10 mouse cellular contexts compared by ENCODE assay signal in genomic region chr6:100380536-100380935, GRCm38 (mm10).
DNase-seq lines count a peak whose midpoint lies in the region; ATAC-seq lines count a peak whose summit lies in the region.
"Had no signal": no experiment of that assay in that cellular context is flagged by ENCODE, and none has a peak within 500 bp of the region (broad histone marks: within the 10 kb centered on the region; RNA-seq: fewer than 3 reads in every experiment).

No protein-coding gene starts in this region.

- 0 out of 2 replicates have a peak, but pooled peaks have one; percentile 19 for ATAC-seq in common myeloid progenitor, adult 5-6 weeks (replicated peaks; ENCODE audit: low read depth, poor library complexity, severe bottlenecking)
- peak; percentile 68; the same call in 1 of the 2 replicates for ATAC-seq in hindbrain, embryonic 15.5 days (ENCODE audit: low FRiP score, low read depth)
- peak; percentile 68; the same call in 1 of the 2 replicates for ATAC-seq in neural tube, embryonic 13.5 days (ENCODE audit: low read depth)

- no peaks in the 10 kb centered on the region for H3K36me3 ChIP-seq in hindbrain, embryonic 15.5 days
- no peaks in the 10 kb centered on the region for H3K36me3 ChIP-seq in neural tube, embryonic 13.5 days

- H3K9ac ChIP-seq in hindbrain, embryonic 15.5 days: no peak overlapping the region
- no peak overlapping the region for H3K9ac ChIP-seq in neural tube, embryonic 13.5 days

- H3K4me1 ChIP-seq in hindbrain, embryonic 15.5 days (replicated peaks): peaks cover 29% of the 10 kb centered on the region
- peaks cover 30% of the 10 kb centered on the region for H3K4me1 ChIP-seq in neural tube, embryonic 13.5 days (replicated peaks)

- H3K9me3 ChIP-seq in hindbrain, embryonic 15.5 days: no peaks in the 10 kb centered on the region
- no peaks in the 10 kb centered on the region for H3K9me3 ChIP-seq in neural tube, embryonic 13.5 days

- no peak overlapping the region for H3K4me2 ChIP-seq in hindbrain, embryonic 15.5 days
- no peak overlapping the region for H3K4me2 ChIP-seq in neural tube, embryonic 13.5 days

- H3K4me3 ChIP-seq in hindbrain, embryonic 15.5 days: no peak overlapping the region
- no peak overlapping the region for H3K4me3 ChIP-seq in neural tube, embryonic 13.5 days
- H3K4me3 ChIP-seq: erythroblast, embryonic 14.5 days had no signal

- H3K27ac ChIP-seq in hindbrain, embryonic 15.5 days (replicated peaks): no peak overlapping the region
- H3K27ac ChIP-seq in neural tube, embryonic 13.5 days (replicated peaks): no peak overlapping the region

- WGBS in hindbrain, embryonic 15.5 days: 13% methylated on average over 6 of the region's 6 CpGs
- 12% methylated on average over 6 of the region's 6 CpGs for WGBS in neural tube, embryonic 13.5 days

- DNase-seq in layer of hippocampus, postnatal 10 days (ENCODE audit: low spot score in 2 of 2): peak; percentile 24 to 37
- DNase-seq in layer of hippocampus, adult 18-20 months (ENCODE audit: low spot score in 2 of 2): no peak
- no peak for DNase-seq in cerebellum, postnatal 25 days
- DNase-seq in ovary, postnatal 10 days (ENCODE audit: low spot score): no peak
- no peak for DNase-seq in layer of hippocampus, postnatal 25 days (ENCODE audit: extremely low spot score in 1 of 2, low spot score in 1 of 2)
- DNase-seq: kidney, postnatal 14 days had no signal

- no peaks in the 10 kb centered on the region for H3K27me3 ChIP-seq in hindbrain, embryonic 15.5 days
- H3K27me3 ChIP-seq in neural tube, embryonic 13.5 days: peaks cover 6% of the 10 kb centered on the region; the same call in 1 of the 2 replicates

Comparison
In these comparisons a context has a peak if more than half of its experiments do, and no peak if none do; other contexts are left out.
1. DNase-seq: peak in layer of hippocampus, postnatal 10 days (2 of 2); none in layer of hippocampus, adult 18-20 months (0 of 2), cerebellum, postnatal 25 days (0 of 2), ovary, postnatal 10 days (single experiment) and layer of hippocampus, postnatal 25 days (0 of 2).
2. Peak in every context shown above with its lines, with median percentiles within 50 percentile points of each other: ATAC-seq.